Mouse (Mus musculus) MEL (cell line): ENCODE measurements at regions not wholly inside any gene's neighbourhood (a gene's known extent, or its start where the extent isn't known, plus 50 kb on each side); places are given as distances from the start of the nearest gene placed in this dataset.

Experiments used
- DNase-seq: peaks from one replicate; pipeline ENCODE4 v3.0.0; 2011; ENCODE audit warnings: low read depth, low spot score
- H3K27ac ChIP-seq: 2 replicates; pipeline ENCODE4 v1.5.1; 2012; ENCODE audit warnings: low read depth, mild to moderate bottlenecking, control low read depth, low read length, moderate library complexity; ENCODE audit not compliant: control insufficient read depth
- H3K27me3 ChIP-seq, 2 experiments: fragments of 150-350 bp in 1 of 2; sonication (generic) in 1 of 2; 2 replicates each; pipeline ENCODE4 v1.6.1; 2012; ENCODE audit warnings: low read length in 2 of 2, mild to moderate bottlenecking in 2 of 2, improper control_type of control experiment in 1 of 2, moderate library complexity in 1 of 2; ENCODE audit not compliant: insufficient read depth in 2 of 2, control insufficient read depth in 1 of 2
- H3K36me3 ChIP-seq, 2 experiments: 2 replicates each; pipeline ENCODE4 v1.6.1; 2012 to 2014; ENCODE audit warnings: low read length in 2 of 2, improper control_type of control experiment in 1 of 2, inconsistent platforms in 1 of 2, mild to moderate bottlenecking in 1 of 2; ENCODE audit not compliant: insufficient read depth in 2 of 2, control insufficient read depth in 1 of 2
- H3K4me1 ChIP-seq, 2 experiments: fragments of 150-350 bp in 1 of 2; sonication (generic) in 1 of 2; 2 replicates each; pipeline ENCODE4 v1.6.1; 2012; ENCODE audit warnings: low read length in 2 of 2, improper control_type of control experiment in 1 of 2, mild to moderate bottlenecking in 1 of 2; ENCODE audit not compliant: insufficient read depth in 2 of 2, control insufficient read depth in 1 of 2
- H3K4me3 ChIP-seq, 2 experiments: fragments of 150-350 bp in 1 of 2; sonication (generic) in 1 of 2; 2 replicates each; pipeline ENCODE4 v1.5.1; 2012; ENCODE audit warnings: low read depth in 2 of 2, low read length in 2 of 2, mild to moderate bottlenecking in 2 of 2, moderate library complexity in 2 of 2, control low read depth in 1 of 2, improper control_type of control experiment in 1 of 2; ENCODE audit not compliant: control insufficient read depth in 1 of 2, insufficient read depth in 1 of 2
- H3K79me2 ChIP-seq: 2 replicates; pipeline ENCODE4 v1.6.1; 2012; ENCODE audit warnings: mild to moderate bottlenecking, low read length, moderate library complexity; ENCODE audit not compliant: control insufficient read depth, poor library complexity, insufficient read depth
- H3K9ac ChIP-seq: 2 replicates; pipeline ENCODE4 v1.6.1; 2012; ENCODE audit warnings: low read depth, mild to moderate bottlenecking, control low read depth, low read length, moderate library complexity; ENCODE audit not compliant: control insufficient read depth, poor library complexity, severe bottlenecking
- H3K9me3 ChIP-seq: fragments of 150-350 bp; sonication (generic); replicated peaks from 2 replicates; pipeline ENCODE4 v1.6.1; 2012; ENCODE audit warnings: mild to moderate bottlenecking, low read length, improper control_type of control experiment, moderate library complexity; ENCODE audit not compliant: insufficient read depth
- BHLHE40 ChIP-seq: IDR thresholded peaks from 2 replicates; pipeline ENCODE4 v1.6.1; 2012; ENCODE audit warnings: low read depth, mild to moderate bottlenecking, inconsistent platforms, low read length, improper control_type of control experiment, borderline replicate concordance
- CHD1 ChIP-seq: IDR thresholded peaks from 2 replicates; pipeline ENCODE4 v1.6.1; 2012; ENCODE audit warnings: low read depth, mild to moderate bottlenecking, inconsistent platforms, low read length, improper control_type of control experiment
- CTCF ChIP-seq, 3 experiments: IDR thresholded peaks in 2 of 3; conservative IDR thresholded peaks in 1 of 3; 2 replicates each; pipeline ENCODE4 v1.5.1; 2011 to 2012; ENCODE audit warnings: low read length in 3 of 3, low read depth in 2 of 3, mild to moderate bottlenecking in 2 of 3, improper control_type of control experiment in 1 of 3, inconsistent platforms in 1 of 3, mixed read lengths in 1 of 3, moderate library complexity in 1 of 3; ENCODE audit not compliant: control insufficient read depth in 1 of 3, insufficient read depth in 1 of 3, poor library complexity in 1 of 3, severe bottlenecking in 1 of 3
- E2F4 ChIP-seq: IDR thresholded peaks from 2 replicates; pipeline ENCODE4 v1.6.1; 2011; ENCODE audit warnings: low read depth, low read length, improper control_type of control experiment, borderline replicate concordance
- EP300 ChIP-seq, 2 experiments: IDR thresholded peaks; 2 replicates each; pipeline ENCODE4 v1.6.1; 2011; ENCODE audit warnings: improper control_type of control experiment in 2 of 2, low read length in 2 of 2, low read depth in 1 of 2, mild to moderate bottlenecking in 1 of 2
- GABPA ChIP-seq: IDR thresholded peaks from 2 replicates; pipeline ENCODE4 v1.6.1; 2012; ENCODE audit warnings: low read depth, mild to moderate bottlenecking, inconsistent platforms, low read length, improper control_type of control experiment, moderate library complexity
- GATA1 ChIP-seq: IDR thresholded peaks from 2 replicates; pipeline ENCODE4 v1.6.1; 2011; ENCODE audit warnings: low read depth, low read length, improper control_type of control experiment
- HCFC1 ChIP-seq: IDR thresholded peaks from 2 replicates; pipeline ENCODE4 v1.6.1; 2012; ENCODE audit warnings: low read depth, mild to moderate bottlenecking, inconsistent platforms, low read length, improper control_type of control experiment, moderate library complexity
- JUND ChIP-seq: IDR thresholded peaks from 2 replicates; pipeline ENCODE4 v1.6.1; 2011; ENCODE audit warnings: low read depth, mild to moderate bottlenecking, improper control_type of control experiment, low read length
- KAT2A ChIP-seq: conservative IDR thresholded peaks from 2 replicates; pipeline ENCODE4 v1.6.1; 2012; ENCODE audit warnings: low read depth, low read length, improper control_type of control experiment, inconsistent platforms
- MEF2A ChIP-seq: IDR thresholded peaks from 2 replicates; pipeline ENCODE4 v1.6.1; 2014; ENCODE audit warnings: low read depth, mild to moderate bottlenecking, inconsistent platforms, low read length, improper control_type of control experiment; ENCODE audit not compliant: poor library complexity, insufficient replicate concordance, severe bottlenecking; ENCODE audit errors: extremely low read depth
- MXI1 ChIP-seq: IDR thresholded peaks from 2 replicates; pipeline ENCODE4 v1.6.1; 2011; ENCODE audit warnings: mild to moderate bottlenecking, low read depth, low read length, improper control_type of control experiment
- MYB ChIP-seq: IDR thresholded peaks from 2 replicates; pipeline ENCODE4 v1.6.1; 2011; ENCODE audit warnings: mild to moderate bottlenecking, low read depth, low read length, improper control_type of control experiment
- NELFE ChIP-seq: IDR thresholded peaks from 2 replicates; pipeline ENCODE4 v1.6.1; 2011; ENCODE audit warnings: low read depth, low read length, improper control_type of control experiment
- NRF1 ChIP-seq: IDR thresholded peaks from 2 replicates; pipeline ENCODE4 v1.6.1; 2014; ENCODE audit warnings: low read depth, mild to moderate bottlenecking, inconsistent platforms, low read length, improper control_type of control experiment, moderate library complexity; ENCODE audit not compliant: poor library complexity, insufficient read depth, severe bottlenecking
- POLR2A ChIP-seq, 2 experiments: IDR thresholded peaks; 2 replicates each; pipeline ENCODE4 v1.6.1; 2011 to 2012; ENCODE audit warnings: low read length in 2 of 2, mild to moderate bottlenecking in 2 of 2, control low read depth in 1 of 2, improper control_type of control experiment in 1 of 2, low read depth in 1 of 2, moderate library complexity in 1 of 2; ENCODE audit not compliant: control insufficient read depth in 1 of 2, insufficient read depth in 1 of 2, poor library complexity in 1 of 2
- POLR2AphosphoS5 ChIP-seq: IDR thresholded peaks from 2 replicates; pipeline ENCODE4 v1.6.1; 2012; ENCODE audit warnings: low read depth, borderline replicate concordance, mild to moderate bottlenecking, inconsistent platforms, low read length, moderate library complexity, mixed read lengths
- RAD21 ChIP-seq: IDR thresholded peaks from 2 replicates; pipeline ENCODE4 v1.6.1; 2011; ENCODE audit warnings: mild to moderate bottlenecking, low read depth, low read length, improper control_type of control experiment
- RCOR1 ChIP-seq: IDR thresholded peaks from 2 replicates; pipeline ENCODE4 v1.6.1; 2012; ENCODE audit warnings: low read depth, mild to moderate bottlenecking, inconsistent platforms, low read length, improper control_type of control experiment
- SIN3A ChIP-seq: IDR thresholded peaks from 2 replicates; pipeline ENCODE4 v1.6.1; 2012; ENCODE audit warnings: low read length, improper control_type of control experiment, inconsistent platforms
- SMC3 ChIP-seq: IDR thresholded peaks from 2 replicates; pipeline ENCODE4 v1.6.1; 2011; ENCODE audit warnings: low read depth, low read length, improper control_type of control experiment
- TBP ChIP-seq: IDR thresholded peaks from 2 replicates; pipeline ENCODE4 v1.8.0; 2011; ENCODE audit warnings: low read depth, low read length, improper control_type of control experiment
- TCF12 ChIP-seq: IDR thresholded peaks from 2 replicates; pipeline ENCODE4 v1.6.1; 2014; ENCODE audit warnings: low read depth, mild to moderate bottlenecking, inconsistent platforms, low read length, improper control_type of control experiment, moderate library complexity
- USF1 ChIP-seq: IDR thresholded peaks from 2 replicates; pipeline ENCODE4 v1.6.1; 2014; ENCODE audit warnings: low read depth, mild to moderate bottlenecking, inconsistent platforms, low read length, improper control_type of control experiment, moderate library complexity
- USF2 ChIP-seq, 2 experiments: IDR thresholded peaks; 2 replicates each; pipeline ENCODE4 v1.6.1; 2011 to 2012; ENCODE audit warnings: improper control_type of control experiment in 2 of 2, low read length in 2 of 2, borderline replicate concordance in 1 of 2, inconsistent platforms in 1 of 2, low read depth in 1 of 2, mild to moderate bottlenecking in 1 of 2; ENCODE audit not compliant: insufficient read depth in 1 of 2
- ZC3H11A ChIP-seq: IDR thresholded peaks from 2 replicates; pipeline ENCODE4 v1.6.1; 2012; ENCODE audit warnings: low read depth, mild to moderate bottlenecking, inconsistent platforms, low read length, improper control_type of control experiment
- ZNF384 ChIP-seq: IDR thresholded peaks from 2 replicates; pipeline ENCODE4 v1.6.1; 2012; ENCODE audit warnings: low read depth, mild to moderate bottlenecking, inconsistent platforms, low read length, improper control_type of control experiment

GRCm38 (mm10) chr6:4436439-4436838 lies 68.2 kb upstream of the Col1a2 start:
- H3K4me3 ChIP-seq, result no peak overlapping the region
- H3K4me1 ChIP-seq, result no peaks in the 10 kb centered on the region
- no peak overlapping the region for H3K27ac ChIP-seq
- no peaks in the 10 kb centered on the region for H3K79me2 ChIP-seq
- H3K36me3 ChIP-seq, result no peaks in the 10 kb centered on the region
- no peaks in the 10 kb centered on the region for H3K27me3 ChIP-seq
- no peaks in the 10 kb centered on the region for H3K9me3 ChIP-seq
- H3K9ac ChIP-seq, result no peak overlapping the region
- no peak for DNase-seq
- TF ChIP-seq GATA1 (no peak), POLR2AphosphoS5 (no peak), RCOR1 (no peak), ZNF384 (no peak), MYB (no peak), NRF1 (no peak), GABPA (no peak), TBP (no peak), USF1 (no peak), POLR2A (IDR thresholded peaks at IDR 0.05; ENCODE audit: control insufficient read depth in 1 of 2, insufficient read depth in 1 of 2, low read depth in 1 of 2, low read length in 2 of 2, poor library complexity in 1 of 2) (no peak), USF2 (IDR thresholded peaks at IDR 0.05; ENCODE audit: borderline replicate concordance in 1 of 2, insufficient read depth in 1 of 2, low read depth in 1 of 2, low read length in 2 of 2) (no peak), ZC3H11A (no peak), TCF12 (no peak), HCFC1 (no peak), NELFE (no peak), BHLHE40 (no peak), EP300 (IDR thresholded peaks at IDR 0.05; ENCODE audit: low read depth in 1 of 2, low read length in 2 of 2) (no peak), MEF2A (no peak)

GRCm38 (mm10) chr6:4436874-4437273 lies 67.7 kb upstream of the Col1a2 start:
- no peaks in the 10 kb centered on the region for H3K4me1 ChIP-seq
- no peak overlapping the region for H3K9ac ChIP-seq
- DNase-seq, result no peak
- H3K9me3 ChIP-seq, result no peaks in the 10 kb centered on the region
- no peak overlapping the region for H3K4me3 ChIP-seq
- H3K27ac ChIP-seq, result no peak overlapping the region
- H3K27me3 ChIP-seq, result no peaks in the 10 kb centered on the region
- H3K79me2 ChIP-seq, result no peaks in the 10 kb centered on the region
- no peaks in the 10 kb centered on the region for H3K36me3 ChIP-seq
- TF ChIP-seq CHD1, result no peak
- no peak for TF ChIP-seq SMC3
- TF ChIP-seq POLR2AphosphoS5, result no peak
- no peak for TF ChIP-seq RAD21
- TF ChIP-seq CTCF (IDR thresholded peaks at IDR 0.05 in 2 of 3, conservative IDR thresholded peaks at IDR 0.05 in 1 of 3; ENCODE audit: control insufficient read depth in 1 of 3, insufficient read depth in 1 of 3, low read depth in 2 of 3, low read length in 3 of 3, poor library complexity in 1 of 3, severe bottlenecking in 1 of 3), result no peak
- no peak for TF ChIP-seq MXI1
- TF ChIP-seq KAT2A, result no peak
- no peak for TF ChIP-seq E2F4
- TF ChIP-seq TCF12, result no peak
- TF ChIP-seq BHLHE40, result no peak
- no peak for TF ChIP-seq ZNF384
- TF ChIP-seq POLR2A (IDR thresholded peaks at IDR 0.05; ENCODE audit: control insufficient read depth in 1 of 2, insufficient read depth in 1 of 2, low read depth in 1 of 2, low read length in 2 of 2, poor library complexity in 1 of 2), result no peak
- TF ChIP-seq MEF2A, result no peak
- TF ChIP-seq ZC3H11A, result no peak
- no peak for TF ChIP-seq HCFC1
- no peak for TF ChIP-seq SIN3A
- no peak for TF ChIP-seq EP300 (IDR thresholded peaks at IDR 0.05; ENCODE audit: low read depth in 1 of 2, low read length in 2 of 2)
- no peak for TF ChIP-seq JUND
